Mouse (Mus musculus): ENCODE results near the gene Pigm. TPM values are rescaled to one million over a fixed set of nuclear protein-coding genes. Genes with fewer than 3 reads are reported as not detected.

Gene Pigm
- polyA plus RNA-seq, 1 experiment: 2.7 TPM

- Histone ChIP-seq H3ac (ENCODE audit: control insufficient read depth, insufficient read length) (no peak overlapping the region), H3K27me3 (ENCODE audit: control insufficient read depth, insufficient read depth, insufficient read length) (peaks cover 30% of the 10 kb centered on the region), H3K36me3 (ENCODE audit: control insufficient read depth, insufficient read depth) (no peaks in the 10 kb centered on the region), H3K4me2 (ENCODE audit: low read depth) (no peak overlapping the region), H3K79me2 (ENCODE audit: control insufficient read depth, insufficient read depth) (no peaks in the 10 kb centered on the region), H3K4me3 (no peak overlapping the region)
- TF ChIP-seq POLR2AphosphoS2 (IDR thresholded peaks at IDR 0.05; ENCODE audit: insufficient read length, low read depth) (no peak), E2F4 (IDR thresholded peaks at IDR 0.05; ENCODE audit: insufficient read depth) (no peak), TCF3 (IDR thresholded peaks at IDR 0.05; ENCODE audit: insufficient read length, low read depth) (no peak), MAX (IDR thresholded peaks at IDR 0.05; ENCODE audit: low read depth) (no peak), USF1 (IDR thresholded peaks at IDR 0.05; ENCODE audit: low read depth) (no peak), SRF (IDR thresholded peaks at IDR 0.05; ENCODE audit: control insufficient read depth, insufficient read length, low read depth) (no peak), REST (IDR thresholded peaks at IDR 0.05; ENCODE audit: insufficient read depth, insufficient read length) (no peak), MYOD1 (IDR thresholded peaks at IDR 0.05; ENCODE audit: control insufficient read depth in 1 of 3, insufficient read length in 2 of 3, low read depth in 2 of 3) (no peak), MYOG (IDR thresholded peaks at IDR 0.05; ENCODE audit: control insufficient read depth in 1 of 3, insufficient read depth in 1 of 3, insufficient read length in 2 of 3, low read depth in 2 of 3) (no peak), CEBPB (IDR thresholded peaks at IDR 0.05; ENCODE audit: insufficient read depth, poor library complexity, severe bottlenecking) (no peak), POLR2A (IDR thresholded peaks at IDR 0.05; ENCODE audit: insufficient read length, low read depth) (no peak), TCF12 (IDR thresholded peaks at IDR 0.05; ENCODE audit: insufficient read depth, poor library complexity, severe bottlenecking) (no peak)
Measured at GRCm38 (mm10) chr1:172333512-172333911, 42.8 kb upstream of the Pigm start.

- Histone ChIP-seq H3K79me2 (ENCODE audit: control insufficient read depth, insufficient read depth) (no peaks in the 10 kb centered on the region), H3K27me3 (ENCODE audit: control insufficient read depth, insufficient read depth, insufficient read length) (peaks cover 36% of the 10 kb centered on the region), H3K36me3 (ENCODE audit: control insufficient read depth, insufficient read depth) (no peaks in the 10 kb centered on the region), H3K4me2 (ENCODE audit: low read depth) (no peak overlapping the region), H3ac (ENCODE audit: control insufficient read depth, insufficient read length) (no peak overlapping the region), H3K4me3 (no peak overlapping the region)
- no peak for TF ChIP-seq E2F4 (IDR thresholded peaks at IDR 0.05; ENCODE audit: insufficient read depth)
- TF ChIP-seq TCF3 (IDR thresholded peaks at IDR 0.05; ENCODE audit: insufficient read length, low read depth): no peak
- TF ChIP-seq CEBPB (IDR thresholded peaks at IDR 0.05; ENCODE audit: insufficient read depth, poor library complexity, severe bottlenecking): no peak
- TF ChIP-seq POLR2AphosphoS2 (IDR thresholded peaks at IDR 0.05; ENCODE audit: insufficient read length, low read depth): no peak
- no peak for TF ChIP-seq MYOG (IDR thresholded peaks at IDR 0.05; ENCODE audit: control insufficient read depth in 1 of 3, insufficient read depth in 1 of 3, insufficient read length in 2 of 3, low read depth in 2 of 3)
- TF ChIP-seq REST (IDR thresholded peaks at IDR 0.05; ENCODE audit: insufficient read depth, insufficient read length): no peak
- TF ChIP-seq MAX (IDR thresholded peaks at IDR 0.05; ENCODE audit: low read depth): no peak
- TF ChIP-seq TCF12 (IDR thresholded peaks at IDR 0.05; ENCODE audit: insufficient read depth, poor library complexity, severe bottlenecking): no peak
- TF ChIP-seq USF1 (IDR thresholded peaks at IDR 0.05; ENCODE audit: low read depth): no peak
- TF ChIP-seq SRF (IDR thresholded peaks at IDR 0.05; ENCODE audit: control insufficient read depth, insufficient read length, low read depth): no peak
Measured at GRCm38 (mm10) chr1:172335804-172336203, 40.5 kb upstream of the Pigm start.

- no peak overlapping the region for H3K4me3 ChIP-seq
- H3K36me3 ChIP-seq (ENCODE audit: control insufficient read depth, insufficient read depth): no peaks in the 10 kb centered on the region
- no peak overlapping the region for H3K4me2 ChIP-seq (ENCODE audit: low read depth)
- no peak overlapping the region for H3ac ChIP-seq (ENCODE audit: control insufficient read depth, insufficient read length)
- TF ChIP-seq CEBPB (IDR thresholded peaks at IDR 0.05; ENCODE audit: insufficient read depth, poor library complexity, severe bottlenecking): no peak
- no peak for TF ChIP-seq TCF3 (IDR thresholded peaks at IDR 0.05; ENCODE audit: insufficient read length, low read depth)
- peaks cover 52% of the 10 kb centered on the region for H3K27me3 ChIP-seq (ENCODE audit: control insufficient read depth, insufficient read depth, insufficient read length)
- no peaks in the 10 kb centered on the region for H3K79me2 ChIP-seq (ENCODE audit: control insufficient read depth, insufficient read depth)
Measured at GRCm38 (mm10) chr1:172337411-172338185, 38.7 kb upstream of the Pigm start.

- Histone ChIP-seq H3K4me3 (no peak within 1 kb of the TSS), H3ac (ENCODE audit: control insufficient read depth, insufficient read length) (no peak within 1 kb of the TSS), H3K27me3 (ENCODE audit: control insufficient read depth, insufficient read depth, insufficient read length) (peaks cover 65% of the 10 kb centered on the region), H3K36me3 (ENCODE audit: control insufficient read depth, insufficient read depth) (no peaks in the 10 kb centered on the region), H3K79me2 (ENCODE audit: control insufficient read depth, insufficient read depth) (no peaks in the 10 kb centered on the region), H3K4me2 (ENCODE audit: low read depth) (no peak within 1 kb of the TSS)
- TF ChIP-seq USF1 (IDR thresholded peaks at IDR 0.05; ENCODE audit: low read depth) (no peak), MYOG (IDR thresholded peaks at IDR 0.05; ENCODE audit: control insufficient read depth in 1 of 3, insufficient read depth in 1 of 3, insufficient read length in 2 of 3, low read depth in 2 of 3) (no peak)
Measured at GRCm38 (mm10) chr1:172340729-172341321, 35.5 kb upstream of the Pigm start, which contains the start of gene Kcnj10. Gene Kcnj10 (plus strand): TSS chr1:172341210.

- Histone ChIP-seq H3K79me2 (ENCODE audit: control insufficient read depth, insufficient read depth) (no peaks in the 10 kb centered on the region), H3K4me3 (no peak overlapping the region), H3K36me3 (ENCODE audit: control insufficient read depth, insufficient read depth) (no peaks in the 10 kb centered on the region), H3K4me2 (ENCODE audit: low read depth) (no peak overlapping the region), H3K27me3 (ENCODE audit: control insufficient read depth, insufficient read depth, insufficient read length) (peaks cover 65% of the 10 kb centered on the region), H3ac (ENCODE audit: control insufficient read depth, insufficient read length) (no peak overlapping the region)
- TF ChIP-seq TCF12 (IDR thresholded peaks at IDR 0.05; ENCODE audit: insufficient read depth, poor library complexity, severe bottlenecking) (no peak), POLR2AphosphoS2 (IDR thresholded peaks at IDR 0.05; ENCODE audit: insufficient read length, low read depth) (no peak), REST (IDR thresholded peaks at IDR 0.05; ENCODE audit: insufficient read depth, insufficient read length) (no peak), TCF3 (IDR thresholded peaks at IDR 0.05; ENCODE audit: insufficient read length, low read depth) (no peak), POLR2A (IDR thresholded peaks at IDR 0.05; ENCODE audit: insufficient read length, low read depth) (no peak), MYOD1 (IDR thresholded peaks at IDR 0.05; ENCODE audit: control insufficient read depth in 1 of 3, insufficient read length in 2 of 3, low read depth in 2 of 3) (no peak), SRF (IDR thresholded peaks at IDR 0.05; ENCODE audit: control insufficient read depth, insufficient read length, low read depth) (no peak), USF1 (IDR thresholded peaks at IDR 0.05; ENCODE audit: low read depth) (no peak), CEBPB (IDR thresholded peaks at IDR 0.05; ENCODE audit: insufficient read depth, poor library complexity, severe bottlenecking) (no peak), E2F4 (IDR thresholded peaks at IDR 0.05; ENCODE audit: insufficient read depth) (no peak), MYOG (IDR thresholded peaks at IDR 0.05; ENCODE audit: control insufficient read depth in 1 of 3, insufficient read depth in 1 of 3, insufficient read length in 2 of 3, low read depth in 2 of 3) (no peak), MAX (IDR thresholded peaks at IDR 0.05; ENCODE audit: low read depth) (no peak)
Measured at GRCm38 (mm10) chr1:172341386-172341785, 35.0 kb upstream of the Pigm start.

Data from myocyte (in vitro differentiated cells).